Mouse (Mus musculus): Measurements from ENCODE around the gene Trpm4. TPM values are rescaled to one million over a fixed set of nuclear protein-coding genes. Genes with fewer than 3 reads are reported as not detected.
A peak's percentile ranks its signal among the peaks of the same experiment; 100 is the strongest.

The Trpm4 gene
- polyA plus RNA-seq, 1 experiment from 2014 or later: 19.6 TPM

DNA sequence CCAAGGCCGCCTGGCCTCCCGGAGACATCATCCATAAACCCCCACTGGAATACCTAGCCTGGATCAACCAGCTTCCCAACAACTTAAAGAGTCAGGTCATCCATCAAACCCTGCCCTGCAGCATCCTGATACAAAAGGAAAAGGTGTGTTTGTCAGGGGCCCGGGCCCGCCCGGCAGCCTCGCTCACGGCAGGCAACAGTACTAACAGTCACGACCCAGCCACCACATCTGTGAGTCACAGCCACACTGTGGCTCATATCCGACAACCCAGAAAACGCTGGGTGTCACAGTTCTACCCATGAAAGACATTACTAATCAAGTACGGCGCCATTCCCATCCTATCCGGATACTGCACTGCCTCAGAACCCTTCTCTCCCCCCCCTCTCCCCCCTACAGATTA is 47.1 kb downstream of the Trpm4 start:
- ATAC-seq (ENCODE audit: low read depth): no peak
- Histone ChIP-seq H3K27ac (ENCODE audit: low read length) (no peak overlapping the region), H3K4me3 (ENCODE audit: low read length) (no peak overlapping the region), H3K27me3 (ENCODE audit: control insufficient read depth, insufficient read depth, low read depth, low read length) (no peaks in the 10 kb centered on the region), H3K4me1 (replicated peaks; ENCODE audit: control insufficient read depth, insufficient read depth, low read length) (no peaks in the 10 kb centered on the region), H3K36me3 (ENCODE audit: control insufficient read depth, insufficient read depth, low read length) (no peaks in the 10 kb centered on the region), H3K9ac (ENCODE audit: low read length) (no peak overlapping the region), H3K4me2 (ENCODE audit: low read depth, low read length) (no peak overlapping the region), H3K9me3 (ENCODE audit: control insufficient read depth, low read length) (no peaks in the 10 kb centered on the region)
- whole genome bisulfite sequencing: 67% methylated on average over 13 of the region's 13 CpGs

DNA sequence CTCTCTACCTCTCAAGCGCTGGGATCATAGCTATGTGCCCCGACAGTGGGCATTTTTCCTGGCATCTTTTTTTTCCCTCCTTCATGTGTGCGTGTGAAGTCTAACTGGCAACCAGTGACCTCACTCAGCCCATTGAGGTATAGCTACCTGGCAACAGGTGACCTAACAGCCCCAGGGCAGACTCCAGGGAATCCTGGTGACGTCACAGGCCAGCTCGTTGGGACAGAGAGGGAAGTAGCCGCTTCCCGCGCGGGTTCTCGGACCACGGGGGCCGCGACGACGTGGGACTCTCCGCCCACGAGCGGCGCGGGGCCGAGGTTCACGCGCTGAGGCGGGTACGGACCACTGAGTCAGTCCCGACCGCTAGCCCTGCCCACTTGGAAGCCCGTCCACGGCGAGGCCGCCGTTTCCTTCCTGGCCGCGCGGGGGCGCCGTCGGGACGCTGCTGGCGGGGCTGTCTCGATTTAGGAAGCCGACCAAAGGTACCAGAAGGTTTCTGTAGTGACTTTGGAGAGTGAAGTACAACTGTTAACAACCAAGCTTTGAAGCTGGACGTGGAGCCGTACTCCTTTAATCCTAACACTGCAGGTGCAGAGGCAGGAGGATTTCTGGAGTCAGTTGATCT is 56.3 kb downstream of the Trpm4 start, which contains the start of gene Slc6a21:
Gene Slc6a21 (plus strand): TSS at position 378 of the 625 bp plus-strand sequence.
- no peaks in the 10 kb centered on the region; the same call in 1 of the 2 replicates for H3K27me3 ChIP-seq (ENCODE audit: control insufficient read depth, insufficient read depth, low read depth, low read length)
- H3K4me2 ChIP-seq (ENCODE audit: low read depth, low read length): peak within 1 kb of the TSS; percentile 81
- H3K4me3 ChIP-seq (ENCODE audit: low read length): peak within 1 kb of the TSS; percentile 54
- no peaks in the 10 kb centered on the region for H3K36me3 ChIP-seq (ENCODE audit: control insufficient read depth, insufficient read depth, low read length)
- WGBS: 7% methylated on average over 44 of the region's 44 CpGs
- H3K27ac ChIP-seq (ENCODE audit: low read length): no peak within 1 kb of the TSS
- peak within 1 kb of the TSS; percentile 61 for H3K9ac ChIP-seq (ENCODE audit: low read length)
- H3K4me1 ChIP-seq (replicated peaks; ENCODE audit: control insufficient read depth, insufficient read depth, low read length): no peaks in the 10 kb centered on the region
- ATAC-seq (ENCODE audit: low read depth): peak; percentile 31; the same call in 1 of the 2 replicates
- no peaks in the 10 kb centered on the region for H3K9me3 ChIP-seq (ENCODE audit: control insufficient read depth, low read length)

DNA sequence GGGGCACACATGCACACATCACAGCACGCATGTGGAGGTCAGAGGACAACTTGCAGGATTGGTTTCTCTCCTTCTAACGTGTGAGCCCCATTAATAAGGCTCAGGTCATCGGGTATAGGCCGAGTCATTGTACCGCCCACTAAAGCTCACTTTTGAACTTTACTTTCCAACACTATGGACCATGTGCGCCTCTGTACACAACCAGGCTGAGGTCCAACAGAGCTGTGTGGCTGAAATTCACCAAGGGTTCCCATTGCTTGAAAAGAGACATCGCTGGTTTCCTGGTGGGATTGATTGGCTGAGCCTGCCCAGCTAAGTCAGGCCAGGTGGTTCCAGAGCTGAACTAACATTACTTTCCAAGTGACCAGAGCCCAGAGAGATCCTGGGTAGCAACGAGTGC is 59.9 kb downstream of the Trpm4 start:
- 86% methylated on average over 8 of the region's 8 CpGs for WGBS
- H3K36me3 ChIP-seq (ENCODE audit: control insufficient read depth, insufficient read depth, low read length): no peaks in the 10 kb centered on the region
- no peak overlapping the region for H3K4me2 ChIP-seq (ENCODE audit: low read depth, low read length)
- H3K9ac ChIP-seq (ENCODE audit: low read length): no peak overlapping the region
- no peaks in the 10 kb centered on the region for H3K4me1 ChIP-seq (replicated peaks; ENCODE audit: control insufficient read depth, insufficient read depth, low read length)
- no peak overlapping the region for H3K27ac ChIP-seq (ENCODE audit: low read length)
- H3K4me3 ChIP-seq (ENCODE audit: low read length): no peak overlapping the region
- no peaks in the 10 kb centered on the region for H3K9me3 ChIP-seq (ENCODE audit: control insufficient read depth, low read length)
- ATAC-seq (ENCODE audit: low read depth): no peak
- no peaks in the 10 kb centered on the region; the same call in 1 of the 2 replicates for H3K27me3 ChIP-seq (ENCODE audit: control insufficient read depth, insufficient read depth, low read depth, low read length)

DNA sequence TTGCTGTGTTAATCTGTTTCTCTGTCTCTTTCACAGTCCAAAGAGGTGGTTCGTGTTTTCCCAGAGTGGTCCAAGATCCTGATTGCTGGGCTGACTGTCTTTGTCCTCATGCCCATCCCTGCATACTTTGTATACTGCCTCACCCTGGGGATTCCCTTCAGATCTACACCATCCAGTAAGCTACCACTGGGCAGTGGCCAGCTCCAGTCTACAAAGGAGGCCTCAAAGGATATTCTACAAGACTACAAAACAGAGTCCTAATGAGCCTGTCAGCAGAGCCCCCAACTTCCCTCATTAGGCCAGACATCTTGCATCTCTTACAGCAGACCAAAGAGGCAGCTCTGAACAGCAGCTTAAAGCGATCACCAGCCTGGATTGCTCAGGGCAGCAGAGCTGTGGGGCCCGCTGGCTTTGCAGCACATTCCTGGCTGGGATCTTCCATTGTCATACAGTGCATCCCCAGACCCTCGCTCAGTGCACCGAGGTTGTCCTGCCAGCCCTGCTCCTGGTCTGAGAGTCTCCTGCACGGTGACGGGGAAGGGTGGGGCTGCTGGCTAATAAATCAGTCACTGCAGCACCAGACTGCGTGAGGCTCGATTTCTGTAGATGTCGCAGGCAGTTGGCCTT is 60.7 kb downstream of the Trpm4 start:
- Histone ChIP-seq H3K4me2 (ENCODE audit: low read depth, low read length) (no peak overlapping the region), H3K9me3 (ENCODE audit: control insufficient read depth, low read length) (no peaks in the 10 kb centered on the region), H3K9ac (ENCODE audit: low read length) (no peak overlapping the region), H3K27me3 (ENCODE audit: control insufficient read depth, insufficient read depth, low read depth, low read length) (no peaks in the 10 kb centered on the region; the same call in 1 of the 2 replicates), H3K36me3 (ENCODE audit: control insufficient read depth, insufficient read depth, low read length) (no peaks in the 10 kb centered on the region), H3K27ac (ENCODE audit: low read length) (no peak overlapping the region), H3K4me1 (replicated peaks; ENCODE audit: control insufficient read depth, insufficient read depth, low read length) (no peaks in the 10 kb centered on the region), H3K4me3 (ENCODE audit: low read length) (no peak overlapping the region)
- ATAC-seq (ENCODE audit: low read depth): no peak
- 62% methylated on average over 10 of the region's 10 CpGs for WGBS

DNA sequence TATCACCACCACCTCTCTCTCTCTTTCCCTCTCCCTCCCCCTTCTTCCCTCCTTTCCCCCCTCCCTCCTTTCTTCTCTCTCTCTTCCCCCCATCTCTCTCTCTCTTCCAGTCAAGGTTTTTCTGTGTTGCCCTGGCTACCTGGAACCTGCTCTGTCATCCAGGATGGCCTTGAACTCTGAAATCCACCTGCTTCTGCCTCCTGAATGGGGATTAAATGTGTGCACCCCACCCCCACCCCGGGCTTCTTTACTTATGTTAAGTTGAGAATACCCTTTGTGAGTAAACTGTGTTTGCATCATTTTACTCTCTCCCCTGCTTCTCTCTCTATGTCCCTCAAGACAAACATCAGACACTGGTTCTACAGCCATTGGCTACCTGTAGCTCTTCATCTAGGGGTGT is 68.1 kb downstream of the Trpm4 start:
- H3K9ac ChIP-seq (ENCODE audit: low read length): no peak overlapping the region
- WGBS: 65% methylated on average over 1 of the region's 1 CpGs
- no peak overlapping the region for H3K27ac ChIP-seq (ENCODE audit: low read length)
- H3K4me1 ChIP-seq (replicated peaks; ENCODE audit: control insufficient read depth, insufficient read depth, low read length): peaks cover 3% of the 10 kb centered on the region; the same call in 1 of the 2 replicates
- no peak for ATAC-seq (ENCODE audit: low read depth)
- H3K27me3 ChIP-seq (ENCODE audit: control insufficient read depth, insufficient read depth, low read depth, low read length): peaks cover under 1% of the 10 kb centered on the region; the same call in 1 of the 2 replicates
- H3K4me2 ChIP-seq (ENCODE audit: low read depth, low read length): no peak overlapping the region
- H3K9me3 ChIP-seq (ENCODE audit: control insufficient read depth, low read length): no peaks in the 10 kb centered on the region
- no peak overlapping the region for H3K4me3 ChIP-seq (ENCODE audit: low read length)
- no peaks in the 10 kb centered on the region for H3K36me3 ChIP-seq (ENCODE audit: control insufficient read depth, insufficient read depth, low read length)

DNA sequence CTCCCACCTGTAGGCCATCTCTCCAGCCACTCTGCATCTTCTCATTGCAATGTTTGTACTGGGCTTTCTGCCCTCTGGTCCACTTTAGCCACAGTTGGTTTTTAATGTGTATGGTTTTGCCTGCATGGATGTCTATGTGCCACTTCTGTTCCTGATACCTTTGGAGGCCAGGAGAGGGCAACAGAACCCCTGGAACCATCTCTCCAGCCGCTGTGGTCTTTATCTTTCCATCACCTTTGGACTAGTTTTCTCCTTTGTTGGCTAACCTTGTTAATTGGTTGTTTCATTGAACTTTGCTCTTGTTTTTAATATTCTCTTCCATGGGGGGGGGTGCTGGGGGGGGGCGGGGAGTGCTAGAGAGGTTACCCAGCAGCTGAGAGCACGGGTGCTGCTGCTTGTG is 69.2 kb downstream of the Trpm4 start:
- ATAC-seq (ENCODE audit: low read depth): no peak
- peaks cover 2% of the 10 kb centered on the region; the same call in 1 of the 2 replicates for H3K27me3 ChIP-seq (ENCODE audit: control insufficient read depth, insufficient read depth, low read depth, low read length)
- H3K27ac ChIP-seq (ENCODE audit: low read length): no peak overlapping the region
- H3K9ac ChIP-seq (ENCODE audit: low read length): no peak overlapping the region
- peaks cover 3% of the 10 kb centered on the region; the same call in 1 of the 2 replicates for H3K4me1 ChIP-seq (replicated peaks; ENCODE audit: control insufficient read depth, insufficient read depth, low read length)
- H3K36me3 ChIP-seq (ENCODE audit: control insufficient read depth, insufficient read depth, low read length): no peaks in the 10 kb centered on the region
- H3K4me2 ChIP-seq (ENCODE audit: low read depth, low read length): no peak overlapping the region
- no peaks in the 10 kb centered on the region for H3K9me3 ChIP-seq (ENCODE audit: control insufficient read depth, low read length)
- no peak overlapping the region for H3K4me3 ChIP-seq (ENCODE audit: low read length)
- WGBS: 71% methylated on average over 3 of the region's 3 CpGs

DNA sequence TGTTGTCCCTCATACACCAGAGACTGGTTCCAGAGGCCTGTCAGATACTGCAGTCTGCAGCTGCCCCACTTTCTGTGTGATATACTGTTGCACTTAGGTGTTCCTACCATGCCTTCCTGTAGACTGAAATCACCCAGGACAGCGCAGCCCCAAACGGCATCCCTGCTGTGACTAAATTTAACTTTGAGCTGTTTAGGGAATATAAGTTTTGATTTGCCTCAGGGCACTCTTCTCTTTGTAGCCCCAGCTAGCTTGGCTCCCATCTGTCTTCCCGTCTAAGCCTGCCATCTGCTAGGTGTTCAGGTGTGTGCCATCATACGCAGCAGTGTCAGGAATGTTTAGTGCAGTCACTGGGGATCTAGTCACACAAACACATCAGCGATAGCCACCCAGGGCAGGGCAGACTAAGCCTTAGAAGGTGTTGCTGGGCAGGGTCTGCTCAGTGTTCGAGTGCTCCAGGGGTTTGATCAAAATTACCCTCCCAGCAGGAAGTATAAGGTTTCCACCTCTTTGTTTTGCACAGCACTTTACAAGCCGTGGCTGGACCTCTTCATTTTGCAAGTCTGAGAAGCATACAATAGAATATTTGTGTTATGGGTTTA is 70.5 kb downstream of the Trpm4 start:
- peaks cover 3% of the 10 kb centered on the region; the same call in 1 of the 2 replicates for H3K4me1 ChIP-seq (replicated peaks; ENCODE audit: control insufficient read depth, insufficient read depth, low read length)
- no peak overlapping the region for H3K4me3 ChIP-seq (ENCODE audit: low read length)
- no peak overlapping the region for H3K27ac ChIP-seq (ENCODE audit: low read length)
- ATAC-seq (ENCODE audit: low read depth): no peak
- H3K9ac ChIP-seq (ENCODE audit: low read length): no peak overlapping the region
- no peaks in the 10 kb centered on the region for H3K36me3 ChIP-seq (ENCODE audit: control insufficient read depth, insufficient read depth, low read length)
- no peak overlapping the region for H3K4me2 ChIP-seq (ENCODE audit: low read depth, low read length)
- 53% methylated on average over 7 of the region's 7 CpGs for WGBS
- peaks cover 2% of the 10 kb centered on the region; the same call in 1 of the 2 replicates for H3K27me3 ChIP-seq (ENCODE audit: control insufficient read depth, insufficient read depth, low read depth, low read length)
- no peaks in the 10 kb centered on the region for H3K9me3 ChIP-seq (ENCODE audit: control insufficient read depth, low read length)

DNA sequence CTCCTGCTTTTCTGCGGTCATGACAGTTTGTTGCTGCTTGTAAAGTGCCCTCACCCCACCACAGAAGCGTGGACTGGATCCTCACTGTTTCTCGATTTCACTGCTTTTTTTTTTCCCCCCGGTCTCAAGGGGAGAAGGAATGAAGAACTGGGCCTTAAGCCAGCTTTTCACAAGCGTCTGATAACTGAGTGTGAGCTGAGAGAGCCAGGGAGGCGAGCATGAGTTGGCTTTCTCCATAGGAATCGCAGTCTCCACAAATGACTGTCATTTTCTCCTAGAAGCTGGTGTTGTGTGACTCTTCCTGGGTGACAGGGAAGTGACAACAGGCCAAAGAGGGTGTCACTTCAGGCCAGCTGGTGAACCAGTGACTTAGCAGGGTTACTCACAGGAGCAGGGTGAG is 71.3 kb downstream of the Trpm4 start:
- WGBS: 23% methylated on average over 7 of the region's 7 CpGs
- no peak overlapping the region for H3K4me2 ChIP-seq (ENCODE audit: low read depth, low read length)
- no peaks in the 10 kb centered on the region for H3K9me3 ChIP-seq (ENCODE audit: control insufficient read depth, low read length)
- H3K4me3 ChIP-seq (ENCODE audit: low read length): no peak overlapping the region
- H3K27ac ChIP-seq (ENCODE audit: low read length): no peak overlapping the region
- no peaks in the 10 kb centered on the region for H3K36me3 ChIP-seq (ENCODE audit: control insufficient read depth, insufficient read depth, low read length)
- H3K27me3 ChIP-seq (ENCODE audit: control insufficient read depth, insufficient read depth, low read depth, low read length): peaks cover 2% of the 10 kb centered on the region; the same call in 1 of the 2 replicates
- no peak overlapping the region for H3K9ac ChIP-seq (ENCODE audit: low read length)
- peak; percentile 68 for ATAC-seq (ENCODE audit: low read depth)
- H3K4me1 ChIP-seq (replicated peaks; ENCODE audit: control insufficient read depth, insufficient read depth, low read length): peaks cover 3% of the 10 kb centered on the region; the same call in 1 of the 2 replicates

DNA sequence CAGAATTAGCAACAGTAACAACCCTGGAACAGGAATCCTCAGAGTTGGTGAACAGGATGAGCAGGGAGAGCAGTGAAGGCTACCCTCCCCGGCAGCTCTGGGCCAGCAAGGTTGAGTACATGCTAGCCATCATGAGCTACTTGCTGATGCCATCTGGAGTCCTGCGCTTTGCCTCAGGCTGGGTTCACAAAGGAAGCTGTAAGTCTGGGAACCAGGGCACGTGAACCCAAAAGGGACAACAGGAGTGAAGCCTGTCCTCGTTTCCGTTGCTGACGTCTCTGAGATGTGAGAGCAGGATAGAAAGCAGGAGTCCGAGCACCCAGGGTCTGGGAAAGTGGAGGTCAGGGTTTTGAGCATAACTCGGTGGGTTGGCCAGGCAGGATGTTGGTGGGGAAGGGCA is 74.3 kb downstream of the Trpm4 start:
- no peak overlapping the region for H3K27ac ChIP-seq (ENCODE audit: low read length)
- H3K4me2 ChIP-seq (ENCODE audit: low read depth, low read length): no peak overlapping the region
- no peak overlapping the region for H3K4me3 ChIP-seq (ENCODE audit: low read length)
- peaks cover 3% of the 10 kb centered on the region; the same call in 1 of the 2 replicates for H3K4me1 ChIP-seq (replicated peaks; ENCODE audit: control insufficient read depth, insufficient read depth, low read length)
- no peak for ATAC-seq (ENCODE audit: low read depth)
- H3K36me3 ChIP-seq (ENCODE audit: control insufficient read depth, insufficient read depth, low read length): no peaks in the 10 kb centered on the region
- H3K9me3 ChIP-seq (ENCODE audit: control insufficient read depth, low read length): no peaks in the 10 kb centered on the region
- H3K9ac ChIP-seq (ENCODE audit: low read length): no peak overlapping the region
- H3K27me3 ChIP-seq (ENCODE audit: control insufficient read depth, insufficient read depth, low read depth, low read length): peaks cover 2% of the 10 kb centered on the region; the same call in 1 of the 2 replicates
- 79% methylated on average over 8 of the region's 8 CpGs for WGBS
